Mouse (Mus musculus): Measurements from ENCODE around the gene Vmn2r110. TPM values are rescaled to one million over a fixed set of nuclear protein-coding genes. Genes with fewer than 3 reads are reported as not detected.

Vmn2r110 gene
- 0.03 and 0.05 TPM in 2 replicates for polyA plus RNA-seq (2014; fragmentation: Nextera tagmentation; extraction: Ambion mirVana)

- no peak for ATAC-seq (ENCODE audit: low read depth)
- Histone ChIP-seq H3K9me3 (ENCODE audit: control insufficient read depth, low read length) (no peaks in the 10 kb centered on the region; the same call in 1 of the 2 replicates), H3K9ac (replicated peaks; ENCODE audit: low read depth, low read length) (no peak within 1 kb of the TSS), H3K27ac (ENCODE audit: low read depth, low read length) (no peak within 1 kb of the TSS), H3K36me3 (ENCODE audit: control insufficient read depth, insufficient read depth, low read length) (no peaks in the 10 kb centered on the region), H3K4me3 (ENCODE audit: low read depth, low read length) (no peak within 1 kb of the TSS), H3K4me1 (ENCODE audit: control insufficient read depth, insufficient read depth, low read length) (no peaks in the 10 kb centered on the region), H3K27me3 (ENCODE audit: control insufficient read depth, insufficient read depth, low read length) (no peaks in the 10 kb centered on the region), H3K4me2 (ENCODE audit: low read depth, low read length) (no peak within 1 kb of the TSS)
- WGBS: 35% methylated on average over 1 of the region's 1 CpGs
Measured at GRCm38 (mm10) chr17:20596323-20596722, at the start of gene Vmn2r110. Gene Vmn2r110 (minus strand): TSS chr17:20596423.

DNA sequence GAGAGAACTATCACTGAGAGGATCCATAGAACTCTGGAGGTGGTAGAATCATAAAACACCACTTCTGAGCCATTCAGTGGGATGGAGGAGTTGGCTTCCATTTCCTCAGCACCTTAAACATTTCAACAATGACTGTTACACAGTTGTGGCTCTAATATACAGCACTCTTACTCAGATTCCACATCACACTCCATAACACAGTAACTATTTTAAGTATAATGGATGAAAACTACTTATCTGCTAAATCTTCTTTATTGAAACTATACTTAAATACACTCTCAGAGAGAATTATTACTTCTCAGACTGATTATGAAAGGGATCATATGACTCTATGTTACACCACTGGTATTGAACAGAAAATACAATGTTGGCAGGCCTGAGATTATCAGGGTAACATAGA is 28.6 kb upstream of the Vmn2r110 start, which contains the start of gene Fpr-rs3:
TSS of gene Fpr-rs3 (minus strand) at position 101 of the 400 bp plus-strand sequence.
- Histone ChIP-seq H3K9ac (replicated peaks; ENCODE audit: low read depth, low read length) (no peak within 1 kb of the TSS), H3K36me3 (ENCODE audit: control insufficient read depth, insufficient read depth, low read length) (no peaks in the 10 kb centered on the region), H3K4me2 (ENCODE audit: low read depth, low read length) (no peak within 1 kb of the TSS), H3K9me3 (ENCODE audit: control insufficient read depth, low read length) (peaks cover 4% of the 10 kb centered on the region; the same call in 1 of the 2 replicates), H3K4me1 (ENCODE audit: control insufficient read depth, insufficient read depth, low read length) (no peaks in the 10 kb centered on the region), H3K27me3 (ENCODE audit: control insufficient read depth, insufficient read depth, low read length) (no peaks in the 10 kb centered on the region), H3K4me3 (ENCODE audit: low read depth, low read length) (no peak within 1 kb of the TSS), H3K27ac (ENCODE audit: low read depth, low read length) (no peak within 1 kb of the TSS)
- ATAC-seq (ENCODE audit: low read depth): no peak

GRCm38 (mm10) chr17:20564656-20565055 is 31.6 kb downstream of the Vmn2r110 start, which contains the start of gene Vmn2r109:
Gene Vmn2r109 (minus strand): TSS chr17:20564756.
- Histone ChIP-seq H3K27ac (ENCODE audit: low read depth, low read length) (no peak within 1 kb of the TSS), H3K9me3 (ENCODE audit: control insufficient read depth, low read length) (no peaks in the 10 kb centered on the region), H3K4me1 (ENCODE audit: control insufficient read depth, insufficient read depth, low read length) (no peaks in the 10 kb centered on the region), H3K36me3 (ENCODE audit: control insufficient read depth, insufficient read depth, low read length) (no peaks in the 10 kb centered on the region), H3K4me2 (ENCODE audit: low read depth, low read length) (no peak within 1 kb of the TSS), H3K9ac (replicated peaks; ENCODE audit: low read depth, low read length) (no peak within 1 kb of the TSS), H3K4me3 (ENCODE audit: low read depth, low read length) (no peak within 1 kb of the TSS), H3K27me3 (ENCODE audit: control insufficient read depth, insufficient read depth, low read length) (no peaks in the 10 kb centered on the region)
- 79% methylated on average over 1 of the region's 1 CpGs for WGBS
- no peak for ATAC-seq (ENCODE audit: low read depth)

Other genes with a start within 250 kb of the Vmn2r110 start
- gene Vmn1r224, start 182.3 kb downstream of the Vmn2r110 start, polyA plus RNA-seq (2014; fragmentation: Nextera tagmentation; extraction: Ambion mirVana): not detected in 2 replicates
- not detected in 2 replicates for gene Vmn2r108, start 115.1 kb downstream of the Vmn2r110 start, polyA plus RNA-seq (2014; fragmentation: Nextera tagmentation; extraction: Ambion mirVana)
- not detected in 2 replicates for gene Vmn1r225, start 98.3 kb downstream of the Vmn2r110 start, polyA plus RNA-seq (2014; fragmentation: Nextera tagmentation; extraction: Ambion mirVana)
- gene Vmn2r109, start 31.7 kb downstream of the Vmn2r110 start, polyA plus RNA-seq (2014; fragmentation: Nextera tagmentation; extraction: Ambion mirVana): not detected in 2 replicates
- gene Fpr-rs3, start 28.5 kb upstream of the Vmn2r110 start, polyA plus RNA-seq (2014; fragmentation: Nextera tagmentation; extraction: Ambion mirVana): not detected in 2 replicates
- not detected in 2 replicates for gene Vmn1r226, start 86.4 kb upstream of the Vmn2r110 start, polyA plus RNA-seq (2014; fragmentation: Nextera tagmentation; extraction: Ambion mirVana)
- gene Vmn1r227, start 133.4 kb upstream of the Vmn2r110 start, polyA plus RNA-seq (2014; fragmentation: Nextera tagmentation; extraction: Ambion mirVana): not detected in 2 replicates
- not detected in 2 replicates for gene Vmn1r228, start 189.7 kb upstream of the Vmn2r110 start, polyA plus RNA-seq (2014; fragmentation: Nextera tagmentation; extraction: Ambion mirVana)
- gene Vmn1r229, start 215.1 kb upstream of the Vmn2r110 start, polyA plus RNA-seq (2014; fragmentation: Nextera tagmentation; extraction: Ambion mirVana): not detected in 2 replicates
- not detected in 2 replicates for gene Vmn1r230, start 244.0 kb upstream of the Vmn2r110 start, polyA plus RNA-seq (2014; fragmentation: Nextera tagmentation; extraction: Ambion mirVana)